Mouse (Mus musculus) cortical plate, adult 2 months (tissue): ENCODE results near the gene Ampd3.

Experiments
- CTCF ChIP-seq: fragments of 200-500 bp; IDR thresholded peaks from 2 replicates; pipeline ENCODE4 v1.5.1; 2011; ENCODE audit warnings: mild to moderate bottlenecking, control low read depth, low read length; ENCODE audit not compliant: insufficient read depth; ENCODE audit errors: extremely low read depth
- POLR2A ChIP-seq: fragments of 200-500 bp; IDR thresholded peaks from 2 replicates; pipeline ENCODE4 v1.6.1; 2011; ENCODE audit warnings: mild to moderate bottlenecking, low read length, control low read depth; ENCODE audit not compliant: insufficient read depth; ENCODE audit errors: extremely low read depth

DNA sequence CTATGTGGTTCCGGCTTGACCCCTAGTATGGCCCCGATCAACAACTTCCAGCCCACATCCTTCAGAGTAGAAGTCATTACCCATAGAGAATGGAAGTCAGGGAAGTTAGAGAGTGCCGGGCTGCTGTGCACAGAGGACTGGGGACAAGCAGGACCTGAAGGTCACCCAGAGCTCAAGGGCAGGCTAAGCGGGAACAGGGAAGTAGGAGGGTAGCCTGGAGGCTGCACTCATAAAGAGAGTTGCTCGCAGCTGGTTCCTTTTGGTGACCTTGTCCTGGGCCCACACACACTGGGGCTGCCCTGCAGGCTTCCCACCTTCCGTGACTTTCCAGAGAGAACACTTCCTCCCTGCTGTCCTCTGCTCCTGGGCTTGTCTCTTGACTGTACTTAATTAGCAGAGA lies 49.5 kb upstream of the Ampd3 start:
- TF ChIP-seq CTCF (no peak), POLR2A (no peak)
